Mouse (Mus musculus) olfactory bulb, adult 2 months (tissue): Measurements from ENCODE around the gene Rgs6. TPM values are rescaled to one million over a fixed set of nuclear protein-coding genes. Genes with fewer than 3 reads are reported as not detected.

ENCODE experiments used
- H3K27ac ChIP-seq: fragments of 200-500 bp; 2 replicates; pipeline ENCODE4 v1.5.1; 2012; ENCODE audit warnings: low read depth, low read length; ENCODE audit not compliant: insufficient read depth
- H3K4me1 ChIP-seq: fragments of 200-500 bp; 2 replicates; pipeline ENCODE4 v1.6.1; 2012; ENCODE audit warnings: low read length; ENCODE audit not compliant: control insufficient read depth, insufficient read depth
- H3K4me3 ChIP-seq: fragments of 200-500 bp; 2 replicates; pipeline ENCODE4 v1.5.1; 2012; ENCODE audit warnings: mild to moderate bottlenecking, low read depth, low read length, moderate library complexity; ENCODE audit not compliant: insufficient read depth
- CTCF ChIP-seq: fragments of 200-500 bp; IDR thresholded peaks from 2 replicates; pipeline ENCODE4 v1.5.1; 2012; ENCODE audit warnings: low read depth, mild to moderate bottlenecking, low read length, moderate library complexity; ENCODE audit not compliant: insufficient read depth
- POLR2A ChIP-seq: fragments of 200-500 bp; IDR thresholded peaks from 2 replicates; pipeline ENCODE4 v1.6.1; 2012; ENCODE audit warnings: mild to moderate bottlenecking, low read depth, low read length, moderate library complexity; ENCODE audit not compliant: insufficient read depth
- WGBS: fragments of 180-500 bp; shearing (Covaris S2); methylation state at CpG from one replicate; pipeline ENCODE4 v1.1.7; 2018; 5-methylcytosine and 5-hydroxymethylcytosine counted together
- polyA plus RNA-seq: library from polyadenylated mRNA; stranded (reverse); fragments of >200 nt; gene quantifications from 2 replicates; pipeline ENCODE4 v1.2.4, GENCODE M21; 2012; ENCODE audit warnings: low replicate concordance; ENCODE audit not compliant: missing spikeins, insufficient read depth, insufficient read length

The Rgs6 gene
- polyA plus RNA-seq, 1 experiment: not detected

DNA sequence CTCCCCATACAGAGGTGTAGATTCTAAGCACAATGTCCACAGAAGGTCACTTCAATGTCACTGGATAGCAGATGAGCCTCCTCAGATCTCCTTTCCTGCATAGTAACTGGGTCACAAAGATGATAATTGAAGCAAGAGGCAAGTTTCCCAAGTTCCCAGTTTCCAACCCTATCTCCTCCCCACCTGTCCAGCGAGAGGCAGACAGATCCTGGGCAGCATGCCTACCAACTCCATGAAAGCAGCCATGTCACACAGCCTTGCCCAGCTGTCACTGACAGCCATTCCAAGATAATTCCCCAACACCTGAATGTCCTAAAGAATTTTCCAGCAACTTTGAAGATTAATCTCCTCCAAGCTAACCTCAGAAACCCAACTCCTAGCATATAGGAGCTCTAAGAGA, 399.6 kb downstream of the Rgs6 start:
- Histone ChIP-seq H3K27ac (no peak overlapping the region), H3K4me1 (no peaks in the 10 kb centered on the region), H3K4me3 (no peak overlapping the region)
- 88% methylated on average over 1 of the region's 1 CpGs for WGBS
- no peak for TF ChIP-seq CTCF
- TF ChIP-seq POLR2A: no peak

GRCm38 (mm10) chr12:82993905-82994304, 405.8 kb downstream of the Rgs6 start:
- WGBS: 54% methylated on average over 4 of the region's 4 CpGs
- no peak overlapping the region for H3K4me3 ChIP-seq
- TF ChIP-seq CTCF: no peak
- no peaks in the 10 kb centered on the region for H3K4me1 ChIP-seq
- no peak overlapping the region for H3K27ac ChIP-seq

DNA sequence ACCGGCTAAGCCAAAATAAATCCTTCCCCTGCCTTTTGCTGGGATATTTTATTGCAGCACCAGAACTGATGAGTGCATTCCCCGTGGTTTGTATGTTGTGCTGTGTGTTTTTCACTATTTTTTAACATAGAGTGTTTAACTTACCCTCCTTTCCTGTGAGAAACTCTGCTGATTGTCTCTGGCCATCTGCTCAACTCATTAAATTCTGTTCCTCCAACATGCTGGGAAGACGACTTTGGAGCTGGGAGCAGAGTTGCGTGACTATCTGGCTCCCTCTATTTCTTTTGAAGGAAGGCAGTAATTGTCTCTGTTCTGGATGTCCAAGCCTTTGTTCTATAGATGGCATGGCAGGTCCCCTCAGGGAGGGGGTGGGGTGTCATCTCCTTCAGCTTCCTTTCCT, 408.7 kb downstream of the Rgs6 start:
- Histone ChIP-seq H3K4me3 (no peak overlapping the region), H3K4me1 (no peaks in the 10 kb centered on the region), H3K27ac (no peak overlapping the region)
- TF ChIP-seq POLR2A (no peak), CTCF (no peak)
- WGBS: 66% methylated on average over 4 of the region's 4 CpGs

- WGBS: 74% methylated on average over 10 of the region's 10 CpGs
- no peak overlapping the region for H3K27ac ChIP-seq
Observed at GRCm38 (mm10) chr12:82998682-82999332, 410.7 kb downstream of the Rgs6 start.

DNA sequence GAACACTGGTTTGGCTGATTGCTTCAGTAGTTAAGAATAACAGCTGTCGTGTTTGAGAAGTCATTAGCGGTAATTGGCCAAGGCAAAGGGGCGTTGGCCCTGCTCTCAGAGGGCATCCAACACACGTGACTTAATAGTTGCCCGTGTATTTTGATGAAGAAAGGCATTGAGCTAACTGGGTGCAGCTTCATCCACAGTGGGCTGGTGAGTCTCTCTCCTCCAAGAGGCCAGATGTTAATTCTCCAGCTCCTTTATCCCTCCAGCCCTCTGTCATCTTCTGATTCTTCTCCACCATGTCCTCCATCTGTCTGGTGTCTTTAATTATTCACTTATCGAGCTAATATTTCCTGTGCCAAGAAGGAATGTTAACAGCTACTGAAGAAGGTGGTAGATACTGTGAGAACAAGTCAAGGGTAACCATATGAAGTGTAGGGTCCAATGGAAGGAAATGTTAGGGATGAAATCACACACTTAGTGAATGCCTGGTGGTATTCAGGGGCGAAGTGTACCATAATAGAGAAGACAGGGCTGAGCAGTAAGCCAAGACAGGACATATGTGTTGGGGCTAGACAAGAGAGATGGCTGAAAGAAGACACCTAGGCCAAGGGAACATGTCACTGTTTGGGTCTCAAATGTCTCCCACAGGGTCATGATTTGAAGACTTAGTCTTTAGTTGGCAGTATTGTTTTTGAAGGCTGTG, 411.4 kb downstream of the Rgs6 start:
- Histone ChIP-seq H3K4me1 (no peaks in the 10 kb centered on the region), H3K27ac (no peak overlapping the region), H3K4me3 (no peak overlapping the region)
- TF ChIP-seq POLR2A (no peak), CTCF (no peak)
- 59% methylated on average over 7 of the region's 7 CpGs for WGBS

More at GRCm38 (mm10) chr12:82998682-82999332, 410.7 kb downstream of the Rgs6 start:
- TF ChIP-seq CTCF (no peak), POLR2A (no peak)
- no peaks in the 10 kb centered on the region for H3K4me1 ChIP-seq
- H3K4me3 ChIP-seq: no peak overlapping the region

DNA sequence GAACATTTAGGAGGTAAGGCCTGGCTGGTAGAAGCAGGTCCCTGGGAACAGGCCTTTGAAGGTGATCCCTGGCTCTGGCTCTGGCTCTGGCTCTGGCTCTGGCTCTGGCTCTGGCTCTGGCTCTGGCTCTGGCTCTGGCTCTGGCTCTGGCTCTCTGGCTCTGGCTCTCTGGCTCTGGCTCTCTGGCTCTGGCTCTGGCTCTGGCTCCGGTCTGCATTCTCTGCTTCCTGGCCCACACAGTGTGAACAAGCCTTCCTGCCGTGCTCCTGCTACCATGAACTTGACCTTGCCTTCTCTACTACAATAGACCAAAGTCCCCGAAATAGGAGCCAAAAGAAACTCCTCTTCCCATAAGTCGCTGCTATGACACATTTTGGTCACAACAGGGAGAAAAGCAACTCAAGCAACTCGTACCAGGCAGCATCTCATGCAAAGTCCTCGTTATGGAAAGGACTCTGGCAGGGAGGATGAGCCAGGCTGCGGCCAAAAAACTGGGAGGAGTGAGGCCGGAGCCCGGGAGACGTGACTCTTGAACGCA, 412.0 kb downstream of the Rgs6 start:
- no peak for TF ChIP-seq CTCF
- no peak overlapping the region for H3K4me3 ChIP-seq
- no peaks in the 10 kb centered on the region for H3K4me1 ChIP-seq
- H3K27ac ChIP-seq: no peak overlapping the region
- 63% methylated on average over 11 of the region's 11 CpGs for WGBS

DNA sequence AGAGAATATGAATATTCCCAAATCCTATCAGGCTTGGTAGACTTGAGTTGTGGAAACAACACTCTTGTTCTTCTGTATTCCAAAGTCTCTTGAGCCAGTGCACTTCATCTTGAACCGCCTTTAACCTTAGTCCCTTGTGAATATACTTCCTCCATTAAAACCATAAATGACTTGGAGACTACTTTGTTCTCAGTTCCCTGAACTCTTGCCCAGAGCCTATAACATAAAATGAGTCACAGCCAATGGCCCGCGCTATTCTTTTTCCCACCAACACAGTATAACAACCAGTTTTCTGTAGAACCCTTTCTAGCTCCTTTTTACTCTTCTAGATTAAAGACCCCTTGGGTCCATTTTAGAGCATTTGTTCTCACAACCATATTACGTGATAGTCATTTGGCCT, 412.9 kb downstream of the Rgs6 start:
- no peak overlapping the region for H3K27ac ChIP-seq
- 92% methylated on average over 4 of the region's 4 CpGs for WGBS
- no peaks in the 10 kb centered on the region for H3K4me1 ChIP-seq
- TF ChIP-seq POLR2A (no peak), CTCF (no peak)
- no peak overlapping the region for H3K4me3 ChIP-seq

- H3K27ac ChIP-seq: no peak overlapping the region
- TF ChIP-seq CTCF (no peak), POLR2A (no peak)
Observed at GRCm38 (mm10) chr12:83004014-83004682, 416.1 kb downstream of the Rgs6 start.

DNA sequence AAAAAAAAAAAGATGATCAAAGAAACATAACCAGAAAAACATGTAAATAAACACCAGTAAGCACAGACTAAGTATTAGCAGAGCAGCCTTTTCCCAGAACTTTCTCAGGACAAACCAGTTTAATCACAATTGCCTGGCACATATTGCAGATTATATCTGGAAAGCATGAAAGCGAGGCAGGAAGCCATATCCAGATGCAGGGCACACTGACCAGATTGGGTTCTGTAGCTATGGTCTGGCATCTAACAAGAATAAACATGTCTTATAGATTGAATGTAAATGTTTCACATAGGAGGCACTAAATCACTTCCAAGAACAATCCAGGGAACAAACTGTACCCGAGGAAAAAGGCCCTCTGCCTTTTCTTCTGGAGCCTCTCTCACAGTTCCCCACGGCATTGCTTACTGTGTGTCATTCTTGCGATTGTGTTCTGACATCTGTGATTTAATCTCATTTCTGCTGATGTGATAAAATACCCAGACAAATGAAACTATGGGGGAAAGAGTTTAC, 423.0 kb downstream of the Rgs6 start:
- Histone ChIP-seq H3K4me3 (no peak overlapping the region), H3K27ac (no peak overlapping the region), H3K4me1 (peaks cover 3% of the 10 kb centered on the region; the same call in 1 of the 2 replicates)
- no peak for TF ChIP-seq POLR2A
- no peak for TF ChIP-seq CTCF
- 94% methylated on average over 4 of the region's 4 CpGs for WGBS

More at GRCm38 (mm10) chr12:83004014-83004682, 416.1 kb downstream of the Rgs6 start:
- H3K4me1 ChIP-seq: no peaks in the 10 kb centered on the region
- H3K4me3 ChIP-seq: no peak overlapping the region
- 79% methylated on average over 9 of the region's 9 CpGs for WGBS
